Mouse (Mus musculus) brain, embryonic 14.5 days (tissue): ENCODE results near the gene Ift172.

Experiments used
- CTCF ChIP-seq: fragments of 200-500 bp; IDR thresholded peaks from 2 replicates; pipeline ENCODE4 v1.5.1; 2012; ENCODE audit warnings: inconsistent platforms, mild to moderate bottlenecking, moderate library complexity, borderline replicate concordance; ENCODE audit not compliant: insufficient read depth, insufficient read length; ENCODE audit errors: extremely low read depth
- POLR2A ChIP-seq: fragments of 200-500 bp; IDR thresholded peaks from 2 replicates; pipeline ENCODE4 v1.6.1; 2012; ENCODE audit warnings: mild to moderate bottlenecking, inconsistent platforms, borderline replicate concordance; ENCODE audit not compliant: poor library complexity, insufficient read depth, insufficient read length, severe bottlenecking; ENCODE audit errors: extremely low read depth

- TF ChIP-seq CTCF, result no peak
- TF ChIP-seq POLR2A, result no peak
Observed at GRCm38 (mm10) chr5:31288225-31288624, 2.7 kb downstream of the Ift172 start.
